Mouse (Mus musculus) ovary, adult 18-20 months (tissue): ENCODE measurements around the gene Slc22a14.
"Not testable (repeated sequence)": the region's sequence is repeated elsewhere in the genome, so short reads cannot be mapped to it uniquely, and the experiment has no call there.

Experiments
- DNase-seq: peaks from one replicate; pipeline ENCODE4 v3.0.0; 2022; ENCODE audit warnings: low spot score, mixed read lengths

The Slc22a14 gene

GRCm38 (mm10) chr9:119260825-119261224 lies 104.5 kb downstream of the Slc22a14 start:
- no peak for DNase-seq

- DNase-seq = no peak
Measured at GRCm38 (mm10) chr9:119258785-119259184, 106.6 kb downstream of the Slc22a14 start.

DNA sequence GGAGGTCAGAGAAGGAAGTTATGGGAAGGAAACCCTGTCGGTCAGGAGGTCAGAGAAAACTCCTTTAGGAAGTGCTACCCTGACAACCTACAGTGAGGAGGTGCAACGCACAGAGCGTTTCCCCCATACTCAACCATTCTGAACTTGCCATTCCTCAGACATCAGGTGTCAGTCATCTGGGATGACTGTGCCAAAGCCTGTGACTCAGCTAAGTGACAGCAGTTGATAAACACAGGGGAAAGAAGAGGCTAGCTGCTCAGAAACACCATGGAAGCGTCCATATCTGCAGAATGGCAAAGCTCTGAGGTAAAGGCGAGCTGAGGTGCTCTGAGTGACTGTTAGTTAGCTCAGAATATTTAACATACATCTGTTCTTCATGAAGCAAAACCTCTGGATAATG lies 107.2 kb downstream of the Slc22a14 start:
- DNase-seq = no peak

DNA sequence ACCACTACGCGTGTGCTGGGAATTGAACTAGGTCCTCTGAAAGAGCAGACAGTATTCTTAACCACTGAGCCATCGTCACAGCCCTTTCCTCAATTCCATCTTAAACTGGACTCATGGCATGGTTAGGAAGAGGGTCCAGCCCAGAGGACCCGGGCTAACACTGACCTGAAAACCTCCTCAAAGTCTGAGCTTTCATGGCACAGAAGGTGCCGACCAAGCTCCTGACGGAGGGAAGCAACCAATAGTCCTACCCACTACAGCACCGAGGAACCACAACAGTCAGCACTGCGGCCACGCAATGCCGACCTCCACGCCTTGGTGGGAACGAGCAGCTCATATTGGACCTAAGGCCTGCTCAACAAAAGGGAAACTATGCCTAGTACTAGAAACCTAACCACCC lies 109.2 kb downstream of the Slc22a14 start:
- DNase-seq = no peak

DNA sequence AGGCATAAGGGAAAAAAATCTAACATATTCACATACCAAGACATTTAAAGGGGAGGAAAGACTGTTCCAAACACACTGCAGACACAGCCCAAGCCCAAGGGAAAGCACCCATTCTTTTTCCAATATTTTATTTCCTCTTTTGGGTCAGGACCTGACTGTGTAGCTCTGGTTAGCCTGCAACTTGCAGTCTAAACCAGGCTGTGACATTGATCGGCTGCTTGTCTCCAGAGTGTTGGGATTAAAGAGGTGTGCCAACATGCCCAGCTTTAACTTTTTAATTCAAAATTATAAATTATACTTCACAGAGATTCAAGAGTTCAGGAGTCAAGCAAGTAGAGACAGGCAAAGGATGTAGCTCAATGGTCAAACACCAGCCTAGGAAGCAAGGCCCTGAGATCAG lies 110.3 kb downstream of the Slc22a14 start:
- DNase-seq = no peak

DNA sequence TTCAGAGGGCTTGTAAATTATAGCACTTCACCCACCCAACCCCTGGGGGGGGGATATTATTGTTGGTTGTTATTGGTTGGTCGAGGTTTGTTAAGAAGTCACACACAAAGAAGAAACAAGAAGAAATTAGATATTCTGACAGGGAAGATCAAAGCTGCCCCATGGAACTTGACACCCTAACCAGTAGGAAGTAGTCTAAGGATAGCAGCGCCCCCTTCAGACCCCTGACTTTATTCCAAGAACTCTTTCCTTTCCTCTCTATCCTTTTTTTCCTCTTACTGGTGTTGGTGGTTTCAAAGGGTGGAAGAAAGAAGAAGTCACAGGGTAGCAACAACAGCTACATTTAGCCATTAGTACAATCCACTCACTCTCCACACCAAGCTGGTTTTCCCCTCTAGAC lies 111.2 kb downstream of the Slc22a14 start:
- no peak for DNase-seq

GRCm38 (mm10) chr9:119247996-119248395 lies 117.4 kb downstream of the Slc22a14 start:
- DNase-seq = no peak

DNA sequence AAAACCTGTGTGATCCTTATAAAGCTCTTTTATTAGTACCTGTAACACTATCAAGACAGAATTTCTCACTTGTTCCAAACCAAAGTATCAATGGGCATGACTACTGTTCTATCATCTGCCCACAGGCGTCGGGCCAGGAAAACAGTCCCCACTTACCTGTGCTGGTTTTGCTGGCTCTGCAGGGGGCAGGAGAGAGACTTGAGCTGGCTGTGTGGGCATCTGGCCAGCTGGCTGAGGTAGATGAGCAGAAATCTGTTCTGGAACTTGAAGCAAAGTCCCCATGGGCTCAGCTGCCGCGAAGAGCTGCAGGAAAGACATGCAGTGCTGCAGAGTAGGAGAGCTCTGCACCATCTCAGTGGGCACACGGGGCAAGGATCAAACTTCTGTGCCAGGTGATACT lies 118.5 kb downstream of the Slc22a14 start:
- no peak for DNase-seq

DNA sequence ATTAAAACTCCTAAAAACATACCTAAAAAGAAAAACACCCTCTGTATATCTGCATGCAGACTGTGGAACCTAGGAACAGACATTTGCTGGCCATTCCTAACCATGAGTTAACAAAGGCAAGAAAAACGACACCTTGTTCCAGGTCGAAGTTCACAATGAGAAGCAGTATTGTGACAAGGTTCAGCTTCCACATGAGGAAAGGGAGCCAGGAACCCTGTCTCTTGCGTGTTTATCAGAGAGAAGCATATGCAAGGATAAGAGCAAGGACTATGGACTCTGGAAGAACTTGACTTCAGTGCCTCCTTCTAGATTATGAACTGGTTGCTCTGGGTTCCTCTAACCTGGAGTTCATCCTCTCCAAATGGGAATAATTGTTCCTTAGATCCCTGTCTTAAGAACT lies 121.4 kb downstream of the Slc22a14 start:
- no peak for DNase-seq

GRCm38 (mm10) chr9:119241169-119241865 lies 124.0 kb downstream of the Slc22a14 start:
- no peak for DNase-seq

- DNase-seq = no peak
Measured at GRCm38 (mm10) chr9:119240286-119240997, 124.9 kb downstream of the Slc22a14 start.

GRCm38 (mm10) chr9:119239274-119239673 lies 126.1 kb downstream of the Slc22a14 start:
- no peak for DNase-seq

- DNase-seq = no peak
Measured at GRCm38 (mm10) chr9:119238796-119239195, 126.6 kb downstream of the Slc22a14 start.

- DNase-seq = no peak
Measured at GRCm38 (mm10) chr9:119231552-119231951, 133.8 kb downstream of the Slc22a14 start.

DNA sequence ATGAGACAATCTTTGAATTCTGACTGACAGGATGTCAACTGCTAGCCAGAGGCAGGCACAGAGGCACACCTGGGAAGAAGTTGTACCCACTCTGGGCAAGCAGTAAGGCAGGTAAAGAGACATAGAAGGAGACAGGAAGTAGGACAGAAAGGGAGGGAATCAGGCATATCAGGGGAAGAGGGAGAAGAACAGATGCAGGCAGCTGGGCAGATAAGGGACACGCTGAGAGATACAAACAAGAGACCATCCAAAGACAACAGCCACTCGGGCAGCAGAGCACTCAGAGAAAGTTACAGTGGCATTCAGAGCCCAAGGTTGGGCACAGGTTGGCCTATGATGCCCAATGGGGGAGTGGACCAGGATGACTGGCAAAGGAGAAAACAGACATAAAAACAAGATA lies 134.5 kb downstream of the Slc22a14 start:
- DNase-seq = no peak

- no peak for DNase-seq
Measured at GRCm38 (mm10) chr9:119220249-119220648, 145.1 kb downstream of the Slc22a14 start.

- DNase-seq = no peak
Measured at GRCm38 (mm10) chr9:119219667-119220066, 145.7 kb downstream of the Slc22a14 start.

DNA sequence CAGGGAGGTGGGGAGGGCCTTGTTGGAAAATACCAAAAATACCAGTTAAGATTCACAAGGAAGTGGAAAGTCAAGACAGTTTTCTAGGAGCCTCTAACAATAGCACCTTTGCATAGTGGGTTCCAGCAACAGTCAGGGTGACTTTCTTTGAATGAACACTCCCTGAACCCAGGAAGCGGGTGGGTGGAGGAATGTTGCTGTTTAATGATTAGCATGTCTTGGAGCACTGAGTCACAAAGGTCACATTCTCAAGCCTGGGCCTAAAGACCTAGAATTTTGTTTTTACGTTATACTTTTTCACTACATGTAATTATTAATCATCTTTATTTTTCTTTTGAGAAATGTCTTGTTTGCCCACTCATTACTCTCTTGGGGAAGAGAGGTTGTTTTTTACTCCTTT lies 150.0 kb downstream of the Slc22a14 start:
- DNase-seq = not testable (repeated sequence)

DNA sequence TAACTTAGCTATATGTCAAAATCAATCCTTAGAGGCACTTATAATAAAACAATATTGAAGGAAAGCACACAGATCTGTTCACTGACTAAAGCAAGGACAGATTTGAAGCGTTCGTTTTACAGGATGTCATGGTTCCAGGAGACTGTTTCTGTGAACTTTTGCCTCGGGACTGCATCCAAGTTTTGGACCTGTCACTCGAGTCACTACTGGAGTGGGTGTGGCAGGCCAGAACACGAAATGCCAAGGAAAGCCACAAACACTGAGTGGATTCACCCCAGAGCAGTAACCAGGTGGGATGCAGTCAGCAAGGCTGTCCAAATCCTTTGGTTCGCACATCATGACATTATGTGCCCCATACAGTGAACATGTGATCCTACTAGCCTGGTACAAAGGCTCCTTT lies 150.8 kb downstream of the Slc22a14 start:
- DNase-seq = no peak

DNA sequence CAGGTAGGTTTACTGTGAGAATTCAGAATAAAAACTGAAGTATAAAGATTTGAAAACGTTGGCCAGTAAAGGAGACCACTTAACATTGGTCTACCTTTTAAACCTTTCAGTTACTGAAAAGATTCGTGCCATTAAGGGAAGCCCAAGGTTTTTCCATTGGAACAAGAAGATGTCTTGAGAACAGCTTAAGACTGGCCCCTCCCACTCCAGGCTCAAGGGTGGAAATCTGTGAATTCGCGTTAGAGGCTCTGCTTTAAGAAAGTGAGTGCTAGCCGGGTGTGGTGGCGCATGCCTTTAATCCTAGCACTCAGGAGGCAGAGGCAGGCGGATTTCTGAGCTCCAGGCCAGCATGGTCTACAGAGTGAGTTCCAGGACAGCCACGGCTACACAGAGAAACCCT lies 152.4 kb downstream of the Slc22a14 start:
- DNase-seq = no peak

DNA sequence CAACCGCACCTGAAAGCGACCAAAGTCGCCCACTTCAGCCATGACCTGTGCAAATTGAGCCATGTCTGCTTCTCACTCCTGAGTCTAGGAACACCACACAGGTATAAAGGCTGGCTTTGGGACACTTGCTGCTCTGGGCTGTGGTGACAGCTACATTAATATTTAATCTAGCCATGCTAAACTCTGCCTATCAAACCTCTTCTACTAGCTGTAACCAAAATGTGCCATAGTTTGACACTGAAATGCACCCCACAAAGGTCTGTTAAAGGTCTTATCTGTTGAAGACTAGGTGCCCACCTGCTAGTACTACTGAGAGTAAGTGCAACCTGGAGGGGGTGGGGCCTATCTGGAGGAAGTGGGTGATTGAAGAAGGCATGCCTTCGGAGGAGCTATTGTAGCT lies 156.4 kb downstream of the Slc22a14 start, which contains the start of gene Slc22a13:
Gene Slc22a13, minus strand, starts transcription at position 101 of the 400 bp plus-strand sequence.
- no peak for DNase-seq

DNA sequence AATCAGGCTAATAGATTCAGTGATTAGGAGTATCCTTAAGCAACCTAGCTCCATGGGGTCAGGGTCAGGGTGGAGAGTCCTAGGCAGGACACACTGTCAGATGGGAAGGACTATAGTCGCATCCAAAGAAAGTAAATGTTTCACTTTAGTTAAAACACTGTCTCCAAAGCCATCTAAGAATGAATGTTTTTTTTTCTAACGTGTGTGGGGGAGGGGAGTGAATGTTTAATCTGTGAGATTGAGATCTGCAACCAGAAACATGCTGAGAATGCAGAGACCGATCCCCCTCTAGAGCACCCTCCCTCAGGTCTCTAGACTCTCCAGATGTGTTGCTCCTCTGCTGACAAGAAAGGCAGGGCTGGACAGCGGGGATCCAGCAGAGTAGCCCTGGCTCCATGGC lies 158.2 kb downstream of the Slc22a14 start:
- no peak for DNase-seq

DNA sequence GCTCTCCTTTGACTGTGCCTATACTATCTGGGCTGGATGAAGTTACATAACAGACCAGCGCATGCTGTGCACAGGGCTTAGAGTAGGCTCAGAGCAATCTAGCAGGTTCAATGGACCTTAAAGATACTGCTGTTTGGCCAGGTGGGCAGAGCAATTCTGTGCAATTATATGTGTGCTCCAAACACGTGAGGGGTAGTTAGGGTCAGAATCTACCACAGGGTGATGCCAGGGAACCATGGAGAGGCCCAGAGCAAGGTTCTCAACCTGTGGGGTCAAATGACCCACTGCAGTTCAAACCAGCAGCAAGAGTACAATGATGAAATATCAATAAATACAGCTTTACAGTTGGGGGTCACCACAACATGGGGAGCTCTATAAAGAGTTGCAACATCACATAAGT lies 158.7 kb downstream of the Slc22a14 start:
- no peak for DNase-seq

DNA sequence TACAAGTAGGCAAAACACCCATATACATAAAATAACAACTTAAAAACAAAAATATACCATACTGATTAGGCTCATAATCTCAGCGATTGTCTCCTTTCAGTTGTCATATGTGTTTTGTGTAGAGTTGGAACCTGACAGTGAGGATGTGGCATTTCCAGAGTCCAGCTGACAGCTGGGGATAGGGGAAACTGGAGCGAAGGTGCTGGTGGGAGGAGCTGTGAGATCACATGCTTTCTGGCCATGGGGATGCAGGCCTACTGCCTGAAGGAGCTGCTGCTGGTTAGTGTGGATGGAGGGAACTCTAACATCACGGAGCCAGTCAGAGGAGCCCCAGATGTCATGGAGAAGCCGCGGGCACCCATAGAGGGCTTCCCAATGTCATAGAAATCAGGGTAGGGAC lies 159.6 kb downstream of the Slc22a14 start:
- no peak for DNase-seq
